In the genomic region with DNA sequence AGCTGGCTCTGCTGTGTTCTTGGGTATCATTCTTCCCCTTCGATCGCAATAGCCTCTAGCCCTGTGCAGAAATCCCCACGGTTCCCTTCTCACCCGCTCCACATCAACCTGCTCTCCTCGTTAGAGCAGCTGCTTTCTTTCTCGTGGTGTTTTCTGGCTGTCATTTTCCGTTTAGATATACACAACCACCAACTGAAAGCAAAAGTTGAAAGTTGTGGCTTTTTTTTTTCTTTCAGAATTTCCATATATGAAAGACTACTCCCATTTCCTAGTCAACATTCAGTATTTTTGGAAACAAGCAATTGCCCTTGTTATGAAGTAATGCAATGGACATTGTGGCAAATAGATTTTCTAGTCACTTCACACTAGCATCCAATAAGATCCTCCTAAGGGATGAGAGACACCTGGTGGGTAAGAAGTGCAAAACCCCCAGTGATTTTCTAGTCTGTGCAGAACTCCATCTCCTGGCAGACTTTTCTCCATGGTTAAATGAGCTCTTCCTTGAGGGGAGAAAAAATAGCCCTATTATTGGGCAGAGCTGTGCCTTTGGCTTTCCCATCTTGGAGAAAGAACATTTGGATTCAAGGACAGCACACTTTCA, we compare ENCODE assay signal across 21 mouse cellular contexts. TPM values are rescaled to one million over a fixed set of nuclear protein-coding genes. Genes with fewer than 3 reads are reported as not detected.
DNase-seq lines count a peak whose midpoint lies in the region; ATAC-seq and TF ChIP-seq lines count a peak whose summit lies in the region.
"Had no signal": no experiment of that assay in that cellular context is flagged by ENCODE, and none has a peak within 500 bp of the region (broad histone marks: within the 10 kb centered on the region; RNA-seq: fewer than 3 reads in every experiment).

No protein-coding gene starts in this region.

- TF ChIP-seq CTCF in forebrain, postnatal 0 days (IDR thresholded peaks at IDR 0.05; ENCODE audit: low read depth): peak; percentile 36
- peak; percentile 20; the same call in 1 of the 2 replicates for TF ChIP-seq CTCF in liver, postnatal 0 days (IDR thresholded peaks at IDR 0.05; ENCODE audit: low read depth)

- H3K27me3 ChIP-seq in forebrain, postnatal 0 days (ENCODE audit: insufficient read depth, low read length): no peaks in the 10 kb centered on the region
- H3K27me3 ChIP-seq in forebrain, embryonic 12.5 days: no peaks in the 10 kb centered on the region
- no peaks in the 10 kb centered on the region for H3K27me3 ChIP-seq in liver, postnatal 0 days (ENCODE audit: insufficient read depth, low read length)
- no peaks in the 10 kb centered on the region for H3K27me3 ChIP-seq in liver, embryonic 12.5 days (replicated peaks)
- H3K27me3 ChIP-seq: forebrain, embryonic 15.5 days; midbrain, embryonic 12.5 days had no signal

- no peak overlapping the region for H3K9ac ChIP-seq in forebrain, postnatal 0 days
- H3K9ac ChIP-seq in forebrain, embryonic 12.5 days: no peak overlapping the region
- no peak overlapping the region for H3K9ac ChIP-seq in liver, postnatal 0 days (replicated peaks)
- H3K9ac ChIP-seq in liver, embryonic 12.5 days: no peak overlapping the region
- H3K9ac ChIP-seq: forebrain, embryonic 15.5 days; liver, embryonic 15.5 days; midbrain, embryonic 12.5 days had no signal

- H3K9me3 ChIP-seq in forebrain, postnatal 0 days (ENCODE audit: low read length): no peaks in the 10 kb centered on the region
- H3K9me3 ChIP-seq in forebrain, embryonic 12.5 days: no peaks in the 10 kb centered on the region
- H3K9me3 ChIP-seq in liver, postnatal 0 days (ENCODE audit: low read length): no peaks in the 10 kb centered on the region
- no peaks in the 10 kb centered on the region for H3K9me3 ChIP-seq in liver, embryonic 12.5 days (replicated peaks)
- H3K9me3 ChIP-seq: forebrain, embryonic 15.5 days; liver, embryonic 15.5 days; midbrain, embryonic 12.5 days had no signal

- no peaks in the 10 kb centered on the region for H3K36me3 ChIP-seq in forebrain, postnatal 0 days (ENCODE audit: insufficient read depth)
- H3K36me3 ChIP-seq in forebrain, embryonic 12.5 days (replicated peaks): no peaks in the 10 kb centered on the region
- no peaks in the 10 kb centered on the region for H3K36me3 ChIP-seq in liver, postnatal 0 days (replicated peaks; ENCODE audit: insufficient read depth, low read length)
- no peaks in the 10 kb centered on the region for H3K36me3 ChIP-seq in liver, embryonic 12.5 days
- H3K36me3 ChIP-seq: forebrain, embryonic 15.5 days; liver, embryonic 15.5 days; midbrain, embryonic 12.5 days had no signal

- WGBS in forebrain, postnatal 0 days: 69% methylated on average over 7 of the region's 7 CpGs
- 76% methylated on average over 7 of the region's 7 CpGs for WGBS in forebrain, embryonic 12.5 days
- WGBS in liver, postnatal 0 days (ENCODE audit: insufficient replicate concordance): 44% methylated on average over 7 of the region's 7 CpGs
- WGBS in liver, embryonic 12.5 days (ENCODE audit: insufficient replicate concordance): 57% methylated on average over 7 of the region's 7 CpGs

- ATAC-seq in forebrain, postnatal 0 days: no peak
- ATAC-seq in forebrain, embryonic 12.5 days (ENCODE audit: low FRiP score): no peak
- ATAC-seq in liver, postnatal 0 days: no peak
- no peak for ATAC-seq in liver, embryonic 12.5 days
- peak; percentile 66 for ATAC-seq in CD4-positive, CD25-positive, alpha-beta regulatory T cell, adult 4 months
- ATAC-seq: forebrain, embryonic 15.5 days had no signal

- no peak overlapping the region for H3K4me2 ChIP-seq in forebrain, postnatal 0 days (ENCODE audit: low read depth)
- no peak overlapping the region for H3K4me2 ChIP-seq in forebrain, embryonic 12.5 days
- no peak overlapping the region for H3K4me2 ChIP-seq in liver, postnatal 0 days (ENCODE audit: low read depth, low read length)
- no peak overlapping the region for H3K4me2 ChIP-seq in liver, embryonic 12.5 days
- H3K4me2 ChIP-seq: forebrain, embryonic 15.5 days; liver, embryonic 15.5 days; midbrain, embryonic 12.5 days had no signal

- TF ChIP-seq EP300 in liver, postnatal 0 days (IDR thresholded peaks at IDR 0.05; ENCODE audit: low read depth): no peak

- no peak overlapping the region for H3K27ac ChIP-seq in forebrain, postnatal 0 days (ENCODE audit: low read depth, low read length)
- no peak overlapping the region for H3K27ac ChIP-seq in forebrain, embryonic 12.5 days
- H3K27ac ChIP-seq in liver, postnatal 0 days (ENCODE audit: low read depth): no peak overlapping the region
- no peak overlapping the region for H3K27ac ChIP-seq in liver, embryonic 12.5 days
- H3K27ac ChIP-seq: forebrain, embryonic 15.5 days; liver, embryonic 15.5 days; midbrain, embryonic 12.5 days had no signal

- no peak overlapping the region for H3K4me3 ChIP-seq in forebrain, postnatal 0 days (ENCODE audit: low read depth, low read length)
- no peak overlapping the region for H3K4me3 ChIP-seq in forebrain, embryonic 12.5 days (replicated peaks)
- no peak overlapping the region for H3K4me3 ChIP-seq in liver, postnatal 0 days (ENCODE audit: low read depth, low read length)
- H3K4me3 ChIP-seq in liver, embryonic 12.5 days: no peak overlapping the region
- H3K4me3 ChIP-seq: forebrain, embryonic 15.5 days; liver, embryonic 15.5 days; midbrain, embryonic 12.5 days had no signal

- H3K4me1 ChIP-seq in forebrain, postnatal 0 days (ENCODE audit: insufficient read depth): no peaks in the 10 kb centered on the region
- H3K4me1 ChIP-seq in forebrain, embryonic 12.5 days: no peaks in the 10 kb centered on the region; the same call in 1 of the 2 replicates
- no peaks in the 10 kb centered on the region for H3K4me1 ChIP-seq in liver, postnatal 0 days (ENCODE audit: insufficient read depth)
- H3K4me1 ChIP-seq in liver, embryonic 12.5 days: no peaks in the 10 kb centered on the region
- H3K4me1 ChIP-seq: forebrain, embryonic 15.5 days; liver, embryonic 15.5 days had no signal

- no peak for DNase-seq in forebrain, postnatal 0 days
- no peak for DNase-seq in liver, postnatal 0 days
- peak; percentile 58 for DNase-seq in induced T-regulatory cell, adult 2 months (ENCODE audit: low read depth)
- no peak for DNase-seq in ovary, postnatal 14 days (ENCODE audit: low spot score)
- no peak for DNase-seq in kidney, postnatal 4 days
- DNase-seq: cerebellum, adult 8-10 months; gastrocnemius, postnatal 14 days; spleen, adult 18-20 months; thymus, adult 2 months had no signal

RNA-seq across cellular contexts. Expression of a gene that starts 11.8 kb away (rescaled TPM):
- total RNA-seq in forebrain, postnatal 0 days (2014; rRNA removed): not detected in 2 replicates
- not detected in 2 replicates for polyA plus RNA-seq in forebrain, postnatal 0 days (2015; fragmentation: Nextera tagmentation; extraction: Ambion mirVana)
- polyA plus RNA-seq in forebrain, embryonic 12.5 days (2016; fragmentation: Nextera tagmentation; extraction: Ambion mirVana): not detected in 2 replicates
- not detected in 2 replicates for polyA plus RNA-seq in liver, postnatal 0 days (2015; fragmentation: Nextera tagmentation; extraction: Ambion mirVana)
- polyA plus RNA-seq in liver, embryonic 12.5 days (2016; fragmentation: Nextera tagmentation; extraction: Ambion mirVana): not detected in 2 replicates
- polyA plus RNA-seq in CD4-positive, CD25-positive, alpha-beta regulatory T cell, adult 4 months (2017; shearing (Covaris generic)): not detected
- total RNA-seq: gastrocnemius, postnatal 14 days; layer of hippocampus, adult 18-20 months; left cerebral cortex, postnatal 14 days had no signal
- polyA plus RNA-seq: embryonic facial prominence, embryonic 14.5 days; forebrain, embryonic 15.5 days; heart, embryonic 14.5 days; intestine, embryonic 14.5 days; liver, embryonic 15.5 days; midbrain, embryonic 12.5 days; neural tube, embryonic 11.5 days; thymus, adult 2 months had no signal

RNA-seq across cellular contexts. Expression of a gene that starts 17.0 kb away (rescaled TPM):
- not detected in 2 replicates for total RNA-seq in forebrain, postnatal 0 days (2014; rRNA removed)
- polyA plus RNA-seq in forebrain, postnatal 0 days (2015; fragmentation: Nextera tagmentation; extraction: Ambion mirVana): not detected in 2 replicates
- 0.15 and 0.18 TPM in 2 replicates for polyA plus RNA-seq in forebrain, embryonic 12.5 days (2016; fragmentation: Nextera tagmentation; extraction: Ambion mirVana)
- polyA plus RNA-seq in liver, postnatal 0 days (2015; fragmentation: Nextera tagmentation; extraction: Ambion mirVana): 0.13 TPM in 1 of 2 replicates, not detected in the other
- polyA plus RNA-seq in liver, embryonic 12.5 days (2016; fragmentation: Nextera tagmentation; extraction: Ambion mirVana): not detected in 2 replicates
- under 1 TPM in 1 of 2 experiments, not detected in 1; 0.28 TPM for polyA plus RNA-seq in CD4-positive, CD25-positive, alpha-beta regulatory T cell, adult 4 months (2017; shearing (Covaris generic))
- total RNA-seq: gastrocnemius, postnatal 14 days; layer of hippocampus, adult 18-20 months; left cerebral cortex, postnatal 14 days had no signal
- polyA plus RNA-seq: forebrain, embryonic 15.5 days; liver, embryonic 15.5 days; neural tube, embryonic 11.5 days had no signal

RNA-seq across cellular contexts. Expression of a gene that starts 20.6 kb away (rescaled TPM):
- 171 and 176 TPM in 2 replicates for total RNA-seq in forebrain, postnatal 0 days (2014; rRNA removed)
- polyA plus RNA-seq in forebrain, postnatal 0 days (2015; fragmentation: Nextera tagmentation; extraction: Ambion mirVana): 65.8 and 78.1 TPM in 2 replicates
- polyA plus RNA-seq in forebrain, embryonic 12.5 days (2016; fragmentation: Nextera tagmentation; extraction: Ambion mirVana): 142 and 149 TPM in 2 replicates
- 18.6 and 20.1 TPM in 2 replicates for polyA plus RNA-seq in liver, postnatal 0 days (2015; fragmentation: Nextera tagmentation; extraction: Ambion mirVana)
- polyA plus RNA-seq in liver, embryonic 12.5 days (2016; fragmentation: Nextera tagmentation; extraction: Ambion mirVana): 38.0 and 38.7 TPM in 2 replicates
- polyA plus RNA-seq in CD4-positive, CD25-positive, alpha-beta regulatory T cell, adult 4 months (2017; shearing (Covaris generic)): 10 to 100 TPM; 27.3 to 43.0 TPM

RNA-seq across cellular contexts. Expression of a gene that starts 21.3 kb away (rescaled TPM):
- 1.2 and 2.9 TPM in 2 replicates for total RNA-seq in forebrain, postnatal 0 days (2014; rRNA removed)
- 0.84 and 1.1 TPM in 2 replicates for polyA plus RNA-seq in forebrain, postnatal 0 days (2015; fragmentation: Nextera tagmentation; extraction: Ambion mirVana)
- polyA plus RNA-seq in forebrain, embryonic 12.5 days (2016; fragmentation: Nextera tagmentation; extraction: Ambion mirVana): 1.6 and 2.4 TPM in 2 replicates
- 0.15 and 0.22 TPM in 2 replicates for polyA plus RNA-seq in liver, postnatal 0 days (2015; fragmentation: Nextera tagmentation; extraction: Ambion mirVana)
- 0.29 and 0.43 TPM in 2 replicates for polyA plus RNA-seq in liver, embryonic 12.5 days (2016; fragmentation: Nextera tagmentation; extraction: Ambion mirVana)
- polyA plus RNA-seq in CD4-positive, CD25-positive, alpha-beta regulatory T cell, adult 4 months (2017; shearing (Covaris generic)): not detected

RNA-seq across cellular contexts. Expression of a gene that starts 30.8 kb away (rescaled TPM):
- not detected in 2 replicates for total RNA-seq in forebrain, postnatal 0 days (2014; rRNA removed)
- not detected in 2 replicates for polyA plus RNA-seq in forebrain, postnatal 0 days (2015; fragmentation: Nextera tagmentation; extraction: Ambion mirVana)
- polyA plus RNA-seq in forebrain, embryonic 12.5 days (2016; fragmentation: Nextera tagmentation; extraction: Ambion mirVana): 0.55 TPM in 1 of 2 replicates, not detected in the other
- polyA plus RNA-seq in liver, postnatal 0 days (2015; fragmentation: Nextera tagmentation; extraction: Ambion mirVana): not detected in 2 replicates
- polyA plus RNA-seq in liver, embryonic 12.5 days (2016; fragmentation: Nextera tagmentation; extraction: Ambion mirVana): not detected in 2 replicates
- not detected for polyA plus RNA-seq in CD4-positive, CD25-positive, alpha-beta regulatory T cell, adult 4 months (2017; shearing (Covaris generic))
- total RNA-seq: gastrocnemius, postnatal 14 days; layer of hippocampus, adult 18-20 months; left cerebral cortex, postnatal 14 days had no signal
- polyA plus RNA-seq: embryonic facial prominence, embryonic 14.5 days; forebrain, embryonic 15.5 days; heart, embryonic 14.5 days; intestine, embryonic 14.5 days; liver, embryonic 15.5 days; midbrain, embryonic 12.5 days; thymus, adult 2 months had no signal
